Mouse (Mus musculus) heart, embryonic 12.5 days (tissue): Measurements from ENCODE around the gene Galnt17. TPM values are rescaled to one million over a fixed set of nuclear protein-coding genes. Genes with fewer than 3 reads are reported as not detected.

Experiments used
- ATAC-seq: fragments of 200-750 bp; cut with Nextera tagmentation; 2 replicates; pipeline ENCODE4 v1.8.0; 2017; ENCODE audit warnings: moderate TSS enrichment, moderate library complexity; ENCODE audit not compliant: insufficient number of reproducible peaks, low FRiP score
- H3K27ac ChIP-seq: fragments of 300-500 bp; sonication (generic); 2 replicates; pipeline ENCODE4 v1.5.1; 2016; ENCODE audit warnings: mild to moderate bottlenecking, moderate library complexity; ENCODE audit not compliant: poor library complexity, severe bottlenecking
- H3K27me3 ChIP-seq: fragments of 300-500 bp; sonication (generic); replicated peaks from 2 replicates; pipeline ENCODE4 v1.6.1; 2016; ENCODE audit warnings: mild to moderate bottlenecking, moderate library complexity
- H3K36me3 ChIP-seq: fragments of 300-500 bp; sonication (generic); 2 replicates; pipeline ENCODE4 v1.6.1; 2016; ENCODE audit warnings: mild to moderate bottlenecking, moderate library complexity
- H3K4me1 ChIP-seq: fragments of 300-500 bp; sonication (generic); replicated peaks from 2 replicates; pipeline ENCODE4 v1.6.1; 2016; ENCODE audit warnings: mild to moderate bottlenecking
- H3K4me2 ChIP-seq: fragments of 300-500 bp; sonication (generic); 2 replicates; pipeline ENCODE4 v1.6.1; 2016; ENCODE audit warnings: mild to moderate bottlenecking, moderate library complexity
- H3K4me3 ChIP-seq: fragments of 300-500 bp; sonication (generic); 2 replicates; pipeline ENCODE4 v1.5.1; 2016; ENCODE audit warnings: mild to moderate bottlenecking
- H3K9ac ChIP-seq: fragments of 300-500 bp; sonication (generic); 2 replicates; pipeline ENCODE4 v1.6.1; 2016; ENCODE audit warnings: mild to moderate bottlenecking, moderate library complexity
- H3K9me3 ChIP-seq: fragments of 300-500 bp; sonication (generic); replicated peaks from 2 replicates; pipeline ENCODE4 v1.6.1; 2016; ENCODE audit warnings: mild to moderate bottlenecking, moderate library complexity
- WGBS: fragments of 180-500 bp; shearing (Covaris S2); methylation state at CpG from one replicate; pipeline ENCODE4 v1.1.7; 2016; 5-methylcytosine and 5-hydroxymethylcytosine counted together
- polyA plus RNA-seq: library from polyadenylated mRNA; unstranded; fragments of >200 nt; fragmentation: Nextera tagmentation; extraction: Ambion mirVana; gene quantifications from 2 replicates; pipeline ENCODE4 v1.2.1, GENCODE M21; 2016

Galnt17 gene
- polyA plus RNA-seq, 1 experiment from 2014 or later, result 0.86 TPM

GRCm38 (mm10) chr5:131000572-131000971, 307.7 kb downstream of the Galnt17 start:
- 76% methylated on average over 2 of the region's 2 CpGs for WGBS
- H3K9me3 ChIP-seq, result peaks cover 3% of the 10 kb centered on the region; the same call in 1 of the 2 replicates
- H3K36me3 ChIP-seq, result no peaks in the 10 kb centered on the region
- H3K4me3 ChIP-seq, result no peak overlapping the region
- ATAC-seq, result no peak
- H3K27ac ChIP-seq, result no peak overlapping the region
- H3K4me1 ChIP-seq, result no peaks in the 10 kb centered on the region
- no peaks in the 10 kb centered on the region for H3K27me3 ChIP-seq
- H3K4me2 ChIP-seq, result no peak overlapping the region
- no peak overlapping the region for H3K9ac ChIP-seq

- Histone ChIP-seq H3K4me3 (no peak overlapping the region), H3K36me3 (no peaks in the 10 kb centered on the region), H3K4me2 (no peak overlapping the region), H3K4me1 (no peaks in the 10 kb centered on the region), H3K27me3 (no peaks in the 10 kb centered on the region), H3K9ac (no peak overlapping the region), H3K9me3 (peaks cover 4% of the 10 kb centered on the region; the same call in 1 of the 2 replicates), H3K27ac (no peak overlapping the region)
- ATAC-seq, result no peak
- 79% methylated on average over 8 of the region's 8 CpGs for WGBS
Measured at GRCm38 (mm10) chr5:130979321-130979720, 329.0 kb downstream of the Galnt17 start.

- Histone ChIP-seq H3K27me3 (no peaks in the 10 kb centered on the region), H3K9me3 (peaks cover 4% of the 10 kb centered on the region; the same call in 1 of the 2 replicates), H3K4me1 (no peaks in the 10 kb centered on the region), H3K4me2 (no peak overlapping the region), H3K36me3 (no peaks in the 10 kb centered on the region), H3K9ac (no peak overlapping the region), H3K4me3 (no peak overlapping the region), H3K27ac (no peak overlapping the region)
- WGBS, result 68% methylated on average over 2 of the region's 2 CpGs
- ATAC-seq, result no peak
Measured at GRCm38 (mm10) chr5:130978871-130979270, 329.4 kb downstream of the Galnt17 start.

GRCm38 (mm10) chr5:130977999-130978398, 330.3 kb downstream of the Galnt17 start:
- H3K4me1 ChIP-seq, result no peaks in the 10 kb centered on the region
- ATAC-seq, result no peak
- no peak overlapping the region for H3K4me2 ChIP-seq
- H3K9ac ChIP-seq, result no peak overlapping the region
- peaks cover 4% of the 10 kb centered on the region; the same call in 1 of the 2 replicates for H3K9me3 ChIP-seq
- H3K36me3 ChIP-seq, result no peaks in the 10 kb centered on the region
- no peaks in the 10 kb centered on the region for H3K27me3 ChIP-seq
- no peak overlapping the region for H3K4me3 ChIP-seq
- no peak overlapping the region for H3K27ac ChIP-seq
- 87% methylated on average over 3 of the region's 3 CpGs for WGBS

GRCm38 (mm10) chr5:130952361-130952760, 355.9 kb downstream of the Galnt17 start:
- ATAC-seq, result no peak
- H3K27ac ChIP-seq, result no peak overlapping the region
- WGBS, result 79% methylated on average over 7 of the region's 7 CpGs
- H3K4me2 ChIP-seq, result no peak overlapping the region
- no peak overlapping the region for H3K4me3 ChIP-seq
- H3K4me1 ChIP-seq, result 0 out of 2 replicates have a peak, but pooled peaks cover 3% of the 10 kb centered on the region
- no peak overlapping the region for H3K9ac ChIP-seq
- H3K36me3 ChIP-seq, result no peaks in the 10 kb centered on the region
- peaks cover 6% of the 10 kb centered on the region; the same call in 1 of the 2 replicates for H3K9me3 ChIP-seq
- H3K27me3 ChIP-seq, result no peaks in the 10 kb centered on the region

- 33% methylated on average over 6 of the region's 6 CpGs for WGBS
- Histone ChIP-seq H3K4me2 (no peak overlapping the region), H3K9ac (no peak overlapping the region), H3K9me3 (0 out of 2 replicates have a peak, but pooled peaks cover 6% of the 10 kb centered on the region), H3K27ac (no peak overlapping the region), H3K36me3 (no peaks in the 10 kb centered on the region), H3K4me3 (no peak overlapping the region), H3K4me1 (0 out of 2 replicates have a peak, but pooled peaks cover 3% of the 10 kb centered on the region), H3K27me3 (no peaks in the 10 kb centered on the region)
- no peak for ATAC-seq
Measured at GRCm38 (mm10) chr5:130950894-130951400, 357.4 kb downstream of the Galnt17 start.

GRCm38 (mm10) chr5:130950421-130950820, 357.9 kb downstream of the Galnt17 start:
- no peak overlapping the region for H3K9ac ChIP-seq
- H3K4me3 ChIP-seq, result no peak overlapping the region
- WGBS, result 40% methylated on average over 4 of the region's 4 CpGs
- no peak overlapping the region for H3K4me2 ChIP-seq
- 0 out of 2 replicates have a peak, but pooled peaks cover 6% of the 10 kb centered on the region for H3K9me3 ChIP-seq
- H3K4me1 ChIP-seq, result 0 out of 2 replicates have a peak, but pooled peaks cover 3% of the 10 kb centered on the region
- H3K27ac ChIP-seq, result no peak overlapping the region
- no peak for ATAC-seq
- no peaks in the 10 kb centered on the region for H3K36me3 ChIP-seq
- no peaks in the 10 kb centered on the region for H3K27me3 ChIP-seq

- Histone ChIP-seq H3K4me2 (no peak overlapping the region), H3K27ac (no peak overlapping the region), H3K36me3 (no peaks in the 10 kb centered on the region), H3K4me3 (no peak overlapping the region), H3K4me1 (0 out of 2 replicates have a peak, but pooled peaks cover 3% of the 10 kb centered on the region), H3K9me3 (0 out of 2 replicates have a peak, but pooled peaks cover 6% of the 10 kb centered on the region), H3K9ac (no peak overlapping the region), H3K27me3 (no peaks in the 10 kb centered on the region)
- no peak for ATAC-seq
- 56% methylated on average over 1 of the region's 1 CpGs for WGBS
Measured at GRCm38 (mm10) chr5:130949710-130950109, 358.6 kb downstream of the Galnt17 start.

- no peak overlapping the region for H3K4me3 ChIP-seq
- no peaks in the 10 kb centered on the region for H3K27me3 ChIP-seq
- ATAC-seq, result no peak
- H3K4me2 ChIP-seq, result no peak overlapping the region
- 33% methylated on average over 4 of the region's 4 CpGs for WGBS
- no peaks in the 10 kb centered on the region for H3K36me3 ChIP-seq
- no peaks in the 10 kb centered on the region for H3K9me3 ChIP-seq
- H3K27ac ChIP-seq, result peak overlapping the region; percentile 21; the same call in 1 of the 2 replicates
- peaks cover 13% of the 10 kb centered on the region for H3K4me1 ChIP-seq
- H3K9ac ChIP-seq, result no peak overlapping the region
Measured at GRCm38 (mm10) chr5:130938911-130939608, 369.2 kb downstream of the Galnt17 start.

GRCm38 (mm10) chr5:130938274-130938741, 370.0 kb downstream of the Galnt17 start:
- no peak overlapping the region for H3K4me3 ChIP-seq
- H3K4me2 ChIP-seq, result no peak overlapping the region
- H3K4me1 ChIP-seq, result peaks cover 13% of the 10 kb centered on the region
- ATAC-seq, result peak; percentile 51; the same call in 1 of the 2 replicates
- 0 out of 2 replicates have a peak overlapping the region, but pooled peaks have one; percentile 21 for H3K27ac ChIP-seq
- H3K9ac ChIP-seq, result 0 out of 2 replicates have a peak overlapping the region, but pooled peaks have one; percentile 25
- H3K9me3 ChIP-seq, result no peaks in the 10 kb centered on the region
- H3K36me3 ChIP-seq, result no peaks in the 10 kb centered on the region
- 17% methylated on average over 7 of the region's 7 CpGs for WGBS
- no peaks in the 10 kb centered on the region for H3K27me3 ChIP-seq

GRCm38 (mm10) chr5:130930999-130931398, 377.3 kb downstream of the Galnt17 start:
- WGBS, result 60% methylated on average over 1 of the region's 1 CpGs
- Histone ChIP-seq H3K4me1 (no peaks in the 10 kb centered on the region), H3K9me3 (0 out of 2 replicates have a peak, but pooled peaks cover 2% of the 10 kb centered on the region), H3K36me3 (no peaks in the 10 kb centered on the region), H3K4me2 (no peak overlapping the region), H3K4me3 (no peak overlapping the region), H3K9ac (no peak overlapping the region), H3K27ac (no peak overlapping the region), H3K27me3 (no peaks in the 10 kb centered on the region)
- ATAC-seq, result no peak
